Comparison of ENCODE assay signal across 10 mouse cellular contexts in the genomic region with DNA sequence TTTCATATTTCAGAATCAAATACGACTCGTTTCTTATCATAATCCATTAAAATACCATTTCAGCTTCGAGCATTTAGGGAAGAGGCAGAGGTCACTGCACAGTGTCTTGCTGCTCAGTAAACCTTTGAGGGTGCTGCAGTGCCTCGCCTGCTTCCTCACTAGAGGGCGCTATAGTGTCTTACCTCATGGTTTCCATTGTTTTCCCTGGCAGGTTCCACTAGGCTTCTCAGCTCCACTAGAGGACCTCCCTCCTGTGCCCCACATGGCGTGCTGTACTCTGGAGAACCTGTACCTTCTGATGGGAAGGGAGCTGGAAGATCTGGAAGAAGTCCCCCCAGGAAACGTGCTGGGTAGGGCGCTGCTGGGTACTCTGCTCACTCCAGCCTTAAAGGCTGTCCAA. TPM values are rescaled to one million over a fixed set of nuclear protein-coding genes. Genes with fewer than 3 reads are reported as not detected.
DNase-seq lines count a peak whose midpoint lies in the region; ATAC-seq lines count a peak whose summit lies in the region.
"Had no signal": no experiment of that assay in that cellular context is flagged by ENCODE, and none has a peak within 500 bp of the region (broad histone marks: within the 10 kb centered on the region; RNA-seq: fewer than 3 reads in every experiment).

No protein-coding gene starts in this region.

- intact Hi-C loops in heart, postnatal 36 days (cut with DNase I) = no loop called here

- peak; percentile 7 for DNase-seq in kidney, adult 9 months
- no peak for DNase-seq in kidney, postnatal 4 days
- peak; percentile 25 to 30 for DNase-seq in B cell, adult 2 months
- peak; percentile 82 for DNase-seq in R1 (ENCODE audit: low read depth, low spot score)
- no peak for DNase-seq in layer of hippocampus, postnatal 36 days
- DNase-seq in kidney, postnatal 10 days = no peak
- DNase-seq in heart, postnatal 36 days = no peak
- DNase-seq: gastrocnemius, postnatal 10 days; kidney, adult 18-20 months had no signal

- ATAC-seq in granulocyte monocyte progenitor cell, adult 5-6 weeks (replicated peaks; ENCODE audit: poor library complexity, severe bottlenecking) = peak; percentile 78

RNA-seq across cellular contexts. Expression of gene Efl1, which starts 49.3 kb away (rescaled TPM):
- total RNA-seq in granulocyte monocyte progenitor cell, adult 5-6 weeks (2014; fragmentation: Nextera tagmentation) = 23.6 and 31.1 TPM in 2 replicates
- total RNA-seq in granulocyte monocyte progenitor cell, adult 5-6 weeks (2017) = 22.7 and 27.4 TPM in 2 replicates
- 10 to 100 TPM; 17.4 to 19.3 TPM for total RNA-seq in layer of hippocampus, postnatal 36 days (2021)
- total RNA-seq in heart, postnatal 36 days (2021) = 10 to 100 TPM in 1 of 2 experiments, 1 to 10 TPM in 1; 9.8 to 10.5 TPM

RNA-seq across cellular contexts. Expression of gene Saxo2, which starts 49.3 kb away (rescaled TPM):
- not detected in 2 replicates for total RNA-seq in granulocyte monocyte progenitor cell, adult 5-6 weeks (2014; fragmentation: Nextera tagmentation)
- total RNA-seq in granulocyte monocyte progenitor cell, adult 5-6 weeks (2017) = 0.43 TPM in 1 of 2 replicates, not detected in the other
- total RNA-seq in layer of hippocampus, postnatal 36 days (2021) = 1 to 10 TPM; 7.3 to 8.5 TPM
- 1 to 10 TPM; 1.2 to 2.7 TPM for total RNA-seq in heart, postnatal 36 days (2021)

Comparison
In these comparisons a context has a peak if more than half of its experiments do, and no peak if none do; other contexts are left out.
1. DNase-seq: peak in kidney, adult 9 months (single experiment), B cell, adult 2 months (2 of 2) and R1 (single experiment); none in kidney, postnatal 4 days (0 of 2), layer of hippocampus, postnatal 36 days (0 of 2), kidney, postnatal 10 days (single experiment) and heart, postnatal 36 days (0 of 2).